Mouse (Mus musculus) C2C12 (cell line): ENCODE measurements around the gene Ciao1. TPM values are rescaled to one million over a fixed set of nuclear protein-coding genes. Genes with fewer than 3 reads are reported as not detected.
"Not testable (repeated sequence)": the region's sequence is repeated elsewhere in the genome, so short reads cannot be mapped to it uniquely, and the experiment has no call there.

Experiments
- H3K27me3 ChIP-seq: one replicate; pipeline ENCODE4 v1.6.1; 2011; ENCODE audit not compliant: control insufficient read depth, insufficient read depth, insufficient read length
- H3K36me3 ChIP-seq: one replicate; pipeline ENCODE4 v1.6.1; 2011; ENCODE audit not compliant: control insufficient read depth, insufficient read depth
- H3K4me3 ChIP-seq: one replicate; pipeline ENCODE4 v1.5.1; 2011; ENCODE audit warnings: mild to moderate bottlenecking, control low read depth; ENCODE audit not compliant: poor library complexity, insufficient read depth, severe bottlenecking
- H3K79me2 ChIP-seq: one replicate; pipeline ENCODE4 v1.6.1; 2011; ENCODE audit not compliant: control insufficient read depth, insufficient read depth
- H3K79me3 ChIP-seq: one replicate; pipeline ENCODE4 v1.6.1; 2011; ENCODE audit warnings: low read depth, control low read depth
- H3ac ChIP-seq: one replicate; pipeline ENCODE3; 2011; ENCODE audit warnings: low read depth; ENCODE audit not compliant: control insufficient read depth, insufficient read length
- CEBPB ChIP-seq: IDR thresholded peaks from one replicate; pipeline ENCODE4 v1.6.1; 2011; ENCODE audit warnings: low read depth, mild to moderate bottlenecking, control low read depth, moderate library complexity
- CTCF ChIP-seq: IDR thresholded peaks from one replicate; pipeline ENCODE4 v1.5.1; 2011; ENCODE audit not compliant: control insufficient read depth, insufficient read depth, insufficient read length
- FOSL1 ChIP-seq: IDR thresholded peaks from one replicate; pipeline ENCODE4 v1.8.0; 2011; ENCODE audit warnings: mild to moderate bottlenecking, low read length; ENCODE audit not compliant: poor library complexity, insufficient read depth, severe bottlenecking
- MAX ChIP-seq: IDR thresholded peaks from one replicate; pipeline ENCODE4 v1.6.1; 2011; ENCODE audit warnings: mild to moderate bottlenecking, control low read depth
- MYOD1 ChIP-seq: IDR thresholded peaks from one replicate; pipeline ENCODE4 v1.6.1; 2011; ENCODE audit warnings: low read depth; ENCODE audit not compliant: control insufficient read depth, insufficient read length
- MYOG ChIP-seq: IDR thresholded peaks from one replicate; pipeline ENCODE4 v1.6.1; 2011; ENCODE audit not compliant: control insufficient read depth, insufficient read length; ENCODE audit errors: extremely low read depth
- USF1 ChIP-seq: IDR thresholded peaks from one replicate; pipeline ENCODE4 v1.6.1; 2011; ENCODE audit warnings: low read depth, mild to moderate bottlenecking, control low read depth, moderate library complexity
- polyA plus RNA-seq: library from polyadenylated mRNA; unstranded; fragments of >200 nt; fragmentation: generic; extraction: Trizol; gene quantifications from one replicate; pipeline ENCODE4 v1.2.1, GENCODE M21; 2012; ENCODE audit warnings: missing spikeins

The Ciao1 gene
- polyA plus RNA-seq, 1 experiment, result 44.4 TPM

- Histone ChIP-seq H3ac (no peak overlapping the region), H3K79me3 (peaks cover 78% of the 10 kb centered on the region), H3K79me2 (peaks cover 99% of the 10 kb centered on the region), H3K36me3 (peaks cover 5% of the 10 kb centered on the region), H3K27me3 (no peaks in the 10 kb centered on the region), H3K4me3 (no peak overlapping the region)
- no peak for TF ChIP-seq CTCF
- no peak for TF ChIP-seq FOSL1
- TF ChIP-seq CEBPB, result no peak
- TF ChIP-seq MAX, result no peak
- TF ChIP-seq MYOG, result no peak
- no peak for TF ChIP-seq USF1
- no peak for TF ChIP-seq MYOD1
Observed at GRCm38 (mm10) chr2:127275551-127276320, 28.1 kb upstream of the Ciao1 start.

- TF ChIP-seq MAX (no peak), MYOG (no peak)
- Histone ChIP-seq H3K27me3 (no peaks in the 10 kb centered on the region), H3K4me3 (no peak overlapping the region), H3K36me3 (peaks cover 5% of the 10 kb centered on the region), H3K79me2 (peaks cover 95% of the 10 kb centered on the region), H3K79me3 (peaks cover 74% of the 10 kb centered on the region), H3ac (no peak overlapping the region)
Observed at GRCm38 (mm10) chr2:127274590-127274989, 27.0 kb upstream of the Ciao1 start.

GRCm38 (mm10) chr2:127272806-127273205 is 25.2 kb upstream of the Ciao1 start:
- H3K4me3 ChIP-seq, result no peak overlapping the region
- peaks cover 60% of the 10 kb centered on the region for H3K79me3 ChIP-seq
- H3K27me3 ChIP-seq, result no peaks in the 10 kb centered on the region
- no peak for TF ChIP-seq USF1
- TF ChIP-seq MYOD1, result no peak
- H3K36me3 ChIP-seq, result peaks cover 5% of the 10 kb centered on the region
- peaks cover 80% of the 10 kb centered on the region for H3K79me2 ChIP-seq
- no peak overlapping the region for H3ac ChIP-seq

GRCm38 (mm10) chr2:127272049-127272448 is 24.4 kb upstream of the Ciao1 start:
- Histone ChIP-seq H3K79me3 (peaks cover 56% of the 10 kb centered on the region), H3K79me2 (peaks cover 73% of the 10 kb centered on the region)
- H3K4me3 ChIP-seq, H3ac ChIP-seq, H3K36me3 ChIP-seq, H3K27me3 ChIP-seq: not testable (repeated sequence)

GRCm38 (mm10) chr2:127271042-127271515 is 23.5 kb upstream of the Ciao1 start:
- peaks cover 63% of the 10 kb centered on the region for H3K79me2 ChIP-seq
- H3K79me3 ChIP-seq, result peaks cover 47% of the 10 kb centered on the region
- H3K4me3 ChIP-seq, result peak overlapping the region; percentile 92
- peaks cover 5% of the 10 kb centered on the region for H3K36me3 ChIP-seq
- peak overlapping the region; percentile 47 for H3ac ChIP-seq
- TF ChIP-seq MAX, result no peak
- TF ChIP-seq USF1, result no peak
- no peak for TF ChIP-seq CTCF
- no peak for TF ChIP-seq FOSL1
- TF ChIP-seq MYOG, result no peak
- TF ChIP-seq CEBPB, result no peak
- no peak for TF ChIP-seq MYOD1
- H3K27me3 ChIP-seq, result no peaks in the 10 kb centered on the region

GRCm38 (mm10) chr2:127270300-127271041 is 22.9 kb upstream of the Ciao1 start:
- TF ChIP-seq USF1, result no peak
- TF ChIP-seq MYOG, result no peak
- peak; percentile 68 for TF ChIP-seq MAX
- TF ChIP-seq CTCF, result no peak
- TF ChIP-seq FOSL1, result no peak
- no peak for TF ChIP-seq MYOD1
- Histone ChIP-seq H3K79me3 (peaks cover 42% of the 10 kb centered on the region), H3K36me3 (peaks cover 5% of the 10 kb centered on the region), H3K27me3 (no peaks in the 10 kb centered on the region), H3ac (peak overlapping the region; percentile 87), H3K4me3 (peak overlapping the region; percentile 92), H3K79me2 (peaks cover 57% of the 10 kb centered on the region)
